Mouse (Mus musculus) hindbrain, embryonic 16.5 days (tissue): ENCODE data around the gene Cul7. TPM values are rescaled to one million over a fixed set of nuclear protein-coding genes. Genes with fewer than 3 reads are reported as not detected.

ENCODE experiments used
- ATAC-seq: fragments of 200-750 bp; cut with Nextera tagmentation; 2 replicates; pipeline ENCODE4 v1.8.0; 2017; ENCODE audit warnings: moderate TSS enrichment, moderate library complexity
- H3K27ac ChIP-seq: fragments of 300-500 bp; sonication (generic); 2 replicates; pipeline ENCODE4 v1.5.1; 2014; ENCODE audit warnings: low read depth, mild to moderate bottlenecking, control low read depth, low read length, moderate library complexity
- H3K27me3 ChIP-seq: fragments of 300-500 bp; sonication (generic); replicated peaks from 2 replicates; pipeline ENCODE4 v1.6.1; 2014; ENCODE audit warnings: low read length; ENCODE audit not compliant: control insufficient read depth, insufficient read depth
- H3K36me3 ChIP-seq: fragments of 300-500 bp; sonication (generic); 2 replicates; pipeline ENCODE4 v1.6.1; 2014; ENCODE audit warnings: mild to moderate bottlenecking, low read length, moderate library complexity, mixed read lengths; ENCODE audit not compliant: control insufficient read depth, insufficient read depth
- H3K4me1 ChIP-seq: fragments of 300-500 bp; sonication (generic); 2 replicates; pipeline ENCODE4 v1.6.1; 2014; ENCODE audit warnings: low read depth, low read length; ENCODE audit not compliant: control insufficient read depth, insufficient read depth
- H3K4me2 ChIP-seq: fragments of 300-500 bp; sonication (generic); 2 replicates; pipeline ENCODE4 v1.6.1; 2014; ENCODE audit warnings: mild to moderate bottlenecking, low read length, control low read depth, moderate library complexity
- H3K4me3 ChIP-seq: fragments of 300-500 bp; sonication (generic); 2 replicates; pipeline ENCODE4 v1.5.1; 2014; ENCODE audit warnings: mild to moderate bottlenecking, low read length, control low read depth, moderate library complexity
- H3K9ac ChIP-seq: fragments of 300-500 bp; sonication (generic); 2 replicates; pipeline ENCODE4 v1.6.1; 2014; ENCODE audit warnings: low read depth, mild to moderate bottlenecking, control low read depth, low read length, moderate library complexity
- H3K9me3 ChIP-seq: fragments of 300-500 bp; sonication (generic); 2 replicates; pipeline ENCODE4 v1.6.1; 2014; ENCODE audit warnings: mild to moderate bottlenecking, low read length, moderate library complexity; ENCODE audit not compliant: control insufficient read depth
- WGBS: fragments of 180-500 bp; shearing (Covaris S2); extraction: QIAGEN DNeasy Blood & Tissue Kit; methylation state at CpG from one replicate; pipeline ENCODE4 v1.1.7; 2014; 5-methylcytosine and 5-hydroxymethylcytosine counted together
- polyA plus RNA-seq: library from polyadenylated mRNA; unstranded; fragments of >200 nt; fragmentation: Nextera tagmentation; extraction: Ambion mirVana; gene quantifications from 2 replicates; pipeline ENCODE4 v1.2.1, GENCODE M21; 2015

The Cul7 gene
- polyA plus RNA-seq, 1 experiment from 2014 or later: 39.9 TPM

DNA sequence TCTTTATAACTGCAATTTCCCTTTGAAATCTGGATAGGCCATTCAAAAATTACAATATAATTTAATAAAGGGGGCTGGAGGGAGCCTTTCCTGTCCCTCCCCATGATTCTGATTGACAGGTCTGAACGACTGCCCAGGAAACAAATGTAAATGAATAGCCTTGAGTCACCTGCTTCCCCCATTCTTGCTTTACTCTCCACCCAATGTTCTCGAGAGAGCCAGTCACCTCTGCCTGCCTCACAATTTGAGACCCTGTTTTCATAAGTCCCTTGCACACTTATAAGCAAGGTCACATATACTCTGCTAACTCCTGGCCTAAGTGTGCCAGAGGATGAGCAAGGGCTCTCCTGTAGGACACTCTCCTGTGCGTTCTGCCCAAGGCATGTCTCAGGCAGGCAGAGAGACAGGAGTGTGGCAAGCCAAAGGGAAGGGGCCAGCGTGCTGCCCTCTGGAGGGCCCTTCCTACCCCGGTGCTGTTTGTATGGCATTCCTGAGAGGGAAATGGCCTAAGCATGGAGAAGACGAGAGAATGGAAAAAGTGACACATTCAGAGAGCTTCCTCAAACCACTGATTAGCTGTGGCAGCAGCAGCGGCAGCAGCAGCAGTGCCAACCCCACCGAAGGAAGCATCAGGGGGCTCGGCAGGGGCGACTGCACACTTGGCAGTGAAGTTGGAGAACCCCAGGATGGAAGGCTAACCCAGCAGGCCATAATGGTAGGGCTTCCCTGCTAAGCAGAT lies 26.1 kb upstream of the Cul7 start:
- 29% methylated on average over 10 of the region's 10 CpGs for WGBS
- no peak overlapping the region; the same call in 1 of the 2 replicates for H3K4me2 ChIP-seq
- H3K9ac ChIP-seq: peak overlapping the region; percentile 11; the same call in 1 of the 2 replicates
- H3K36me3 ChIP-seq: no peaks in the 10 kb centered on the region
- no peaks in the 10 kb centered on the region for H3K9me3 ChIP-seq
- H3K27ac ChIP-seq: no peak overlapping the region
- H3K4me1 ChIP-seq: peaks cover 37% of the 10 kb centered on the region
- ATAC-seq: no peak
- no peaks in the 10 kb centered on the region for H3K27me3 ChIP-seq
- no peak overlapping the region for H3K4me3 ChIP-seq

GRCm38 (mm10) chr17:46624598-46624997 lies 25.5 kb upstream of the Cul7 start:
- Histone ChIP-seq H3K9ac (peak overlapping the region; percentile 11; the same call in 1 of the 2 replicates), H3K27me3 (no peaks in the 10 kb centered on the region), H3K27ac (no peak overlapping the region), H3K9me3 (no peaks in the 10 kb centered on the region), H3K4me3 (no peak overlapping the region), H3K4me1 (peaks cover 31% of the 10 kb centered on the region), H3K36me3 (no peaks in the 10 kb centered on the region), H3K4me2 (no peak overlapping the region; the same call in 1 of the 2 replicates)
- WGBS: 65% methylated on average over 12 of the region's 12 CpGs
- ATAC-seq: no peak

DNA sequence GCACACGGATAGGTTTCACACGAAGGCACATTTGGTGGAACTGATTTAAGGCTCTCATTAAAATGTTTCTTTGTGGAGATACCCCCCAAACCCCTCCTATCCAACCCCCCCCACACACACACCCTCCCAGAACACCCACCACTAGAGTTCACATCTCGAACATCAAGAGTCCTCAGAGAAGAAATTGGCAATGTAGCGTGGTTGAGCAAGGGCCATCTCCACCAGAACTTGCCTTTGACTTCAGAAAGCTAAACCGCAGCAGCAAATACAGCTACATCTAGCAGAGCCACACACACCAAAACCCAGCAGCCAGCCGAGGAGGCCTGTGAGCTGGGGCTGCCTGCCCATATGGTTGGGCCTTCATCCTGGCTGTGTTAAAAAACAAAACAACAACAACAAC lies 22.7 kb upstream of the Cul7 start:
- Histone ChIP-seq H3K36me3 (peaks cover 4% of the 10 kb centered on the region; the same call in 1 of the 2 replicates), H3K4me1 (peaks cover 24% of the 10 kb centered on the region), H3K9me3 (no peaks in the 10 kb centered on the region), H3K4me3 (peak overlapping the region; percentile 92), H3K27ac (no peak overlapping the region), H3K9ac (no peak overlapping the region), H3K4me2 (peak overlapping the region; percentile 85), H3K27me3 (no peaks in the 10 kb centered on the region)
- 55% methylated on average over 6 of the region's 6 CpGs for WGBS
- ATAC-seq: no peak

- Histone ChIP-seq H3K9me3 (no peaks in the 10 kb centered on the region), H3K4me3 (peak overlapping the region; percentile 92), H3K27ac (peak overlapping the region; percentile 90; the same call in 1 of the 2 replicates), H3K4me2 (peak overlapping the region; percentile 85), H3K27me3 (no peaks in the 10 kb centered on the region), H3K4me1 (peaks cover 24% of the 10 kb centered on the region), H3K36me3 (peaks cover 4% of the 10 kb centered on the region; the same call in 1 of the 2 replicates), H3K9ac (peak overlapping the region; percentile 97)
- WGBS: under 1% methylated on average over 13 of the region's 13 CpGs
- ATAC-seq: peak; percentile 6; the same call in 1 of the 2 replicates
Measured at GRCm38 (mm10) chr17:46628471-46628790, 21.7 kb upstream of the Cul7 start.

DNA sequence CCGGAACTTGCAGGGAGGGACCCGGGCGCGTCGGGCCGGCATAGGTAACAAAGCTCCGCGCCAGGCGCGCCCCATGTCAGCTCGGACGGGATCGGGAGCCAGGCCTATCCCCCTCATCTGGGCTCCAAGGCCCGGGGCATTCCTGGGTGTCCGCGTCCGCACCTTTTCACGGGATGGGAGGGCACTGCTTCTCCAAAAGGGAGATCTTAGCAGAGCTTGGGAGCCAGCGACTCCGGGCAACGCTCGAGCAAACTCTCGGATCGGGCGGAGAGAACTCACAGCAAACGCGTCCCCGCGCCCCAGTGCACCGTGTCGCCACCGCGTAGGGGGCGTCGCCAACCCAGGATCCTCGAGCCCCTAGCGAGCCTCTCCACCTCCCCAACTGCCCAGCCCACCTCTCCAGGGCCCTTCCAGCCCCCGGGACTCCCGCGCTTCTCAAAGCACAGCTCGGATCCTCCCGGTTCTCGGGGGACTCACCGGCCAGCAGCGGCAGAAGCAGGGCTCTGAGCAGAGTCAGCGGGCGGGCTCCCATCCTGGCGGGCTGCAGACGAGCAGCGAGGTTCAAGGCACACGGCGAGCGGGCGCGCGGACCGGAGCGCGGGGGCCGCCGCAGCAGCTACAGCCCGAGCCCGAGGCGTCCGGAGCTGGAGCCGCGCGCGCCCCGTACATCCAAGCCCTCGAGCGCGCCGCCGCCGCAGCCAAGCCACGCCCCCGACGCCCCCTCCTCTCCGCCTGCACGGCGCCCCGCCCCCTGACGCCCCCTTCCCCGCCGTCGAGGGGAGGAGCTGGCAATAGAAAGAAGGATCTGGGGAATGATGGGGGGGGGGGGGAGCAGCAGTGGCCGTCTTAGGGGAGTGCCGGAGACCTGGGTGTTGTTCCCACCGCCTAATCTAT lies 21.1 kb upstream of the Cul7 start, which contains the start of gene Ptk7:
Gene Ptk7, minus strand, starts transcription at position 714 of the 894 bp plus-strand sequence.
- peak; percentile 84 for ATAC-seq
- H3K27ac ChIP-seq: peak within 1 kb of the TSS; percentile 90
- peaks cover 20% of the 10 kb centered on the region for H3K4me1 ChIP-seq

DNA sequence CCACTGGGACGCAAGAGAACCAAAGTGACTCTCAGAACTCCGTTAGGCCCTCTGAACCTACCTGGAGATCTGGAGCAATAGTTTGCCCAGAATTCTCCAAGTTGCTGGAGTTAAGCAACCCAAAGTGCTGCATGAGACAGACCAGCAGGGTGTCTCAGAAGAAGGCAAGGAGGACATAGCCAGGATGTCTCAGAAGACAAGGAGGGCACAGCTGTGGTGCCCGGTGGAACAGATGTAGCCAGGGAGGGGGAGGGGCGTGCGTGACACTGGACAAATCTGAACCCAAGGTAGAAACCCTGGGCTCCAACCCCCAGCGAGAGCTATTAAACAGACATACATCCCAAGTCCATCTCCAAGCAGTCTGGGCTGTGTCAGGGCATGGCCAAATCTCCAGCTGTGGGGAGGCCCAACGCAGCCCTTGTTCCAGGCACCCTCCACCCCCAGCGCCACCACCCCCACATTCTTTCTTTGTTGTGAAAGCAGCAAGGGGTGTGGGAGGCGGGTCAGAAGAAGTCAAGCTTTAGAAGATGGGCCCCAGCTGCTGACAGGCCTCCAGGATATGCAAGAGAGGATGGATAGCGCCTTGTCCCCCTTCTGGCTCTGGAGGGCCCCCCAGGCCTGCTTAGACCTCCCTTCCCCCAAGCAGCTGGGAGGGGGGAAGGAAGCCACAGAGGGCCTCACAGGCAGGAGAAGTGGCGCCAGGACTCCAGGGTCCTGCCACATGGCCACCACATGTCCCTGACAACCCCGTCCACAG lies 20.3 kb upstream of the Cul7 start:
- H3K27me3 ChIP-seq: no peaks in the 10 kb centered on the region

More for the DNA sequence above, 21.1 kb upstream of the Cul7 start, which contains the start of gene Ptk7:
- peaks cover 4% of the 10 kb centered on the region; the same call in 1 of the 2 replicates for H3K36me3 ChIP-seq
- peak within 1 kb of the TSS; percentile 85 for H3K4me2 ChIP-seq
- H3K27me3 ChIP-seq: no peaks in the 10 kb centered on the region
- H3K9me3 ChIP-seq: no peaks in the 10 kb centered on the region
- peak within 1 kb of the TSS; percentile 97 for H3K9ac ChIP-seq
- WGBS: under 1% methylated on average over 65 of the region's 90 CpGs
- H3K4me3 ChIP-seq: peak within 1 kb of the TSS; percentile 92

DNA sequence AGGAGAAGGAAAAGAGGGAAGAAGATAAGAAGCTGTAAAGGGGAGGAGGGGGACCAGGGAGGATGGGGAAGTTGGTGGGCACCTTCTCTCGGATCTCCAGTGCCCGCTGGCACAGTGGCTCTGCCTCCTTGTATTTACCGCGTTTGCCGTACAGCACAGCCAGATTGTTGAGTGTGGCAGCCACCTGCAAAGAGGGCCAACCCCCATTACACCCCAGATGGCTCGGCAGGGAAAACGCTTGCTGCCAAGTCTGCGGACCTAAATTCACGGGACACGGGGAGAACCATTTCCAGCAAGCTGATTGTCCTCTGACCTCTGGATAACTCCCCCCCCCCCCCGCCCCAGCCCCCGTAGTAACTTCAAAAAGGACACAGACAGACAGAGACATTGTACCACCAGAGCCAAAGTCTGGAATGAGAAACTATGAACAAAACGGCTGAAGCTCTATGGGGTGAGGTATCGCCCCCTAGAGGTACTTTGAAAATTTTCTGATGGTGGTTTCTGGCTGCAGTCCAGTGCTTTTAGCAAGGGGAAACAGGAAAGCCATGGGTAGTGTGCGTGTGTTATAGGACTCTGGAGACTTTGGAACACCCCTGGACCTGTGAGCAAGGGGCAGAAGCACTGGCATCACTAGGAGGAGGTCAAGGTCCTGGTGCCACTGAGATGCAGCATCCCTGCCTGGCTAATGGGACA lies 13.2 kb upstream of the Cul7 start:
- Histone ChIP-seq H3K27ac (no peak overlapping the region), H3K36me3 (peaks cover 15% of the 10 kb centered on the region), H3K9ac (peak overlapping the region; percentile 32; the same call in 1 of the 2 replicates), H3K4me2 (peak overlapping the region; percentile 36), H3K9me3 (no peaks in the 10 kb centered on the region), H3K4me1 (no peaks in the 10 kb centered on the region; the same call in 1 of the 2 replicates), H3K4me3 (no peak overlapping the region), H3K27me3 (no peaks in the 10 kb centered on the region)
- WGBS: 10% methylated on average over 15 of the region's 15 CpGs
- ATAC-seq: peak; percentile 64; the same call in 1 of the 2 replicates

More for the DNA sequence above, 20.3 kb upstream of the Cul7 start:
- H3K36me3 ChIP-seq: peaks cover 4% of the 10 kb centered on the region; the same call in 1 of the 2 replicates
- peak overlapping the region; percentile 85 for H3K4me2 ChIP-seq
- peak overlapping the region; percentile 50 for H3K9ac ChIP-seq
- peak overlapping the region; percentile 90 for H3K27ac ChIP-seq
- peak; percentile 63 for ATAC-seq
- H3K4me3 ChIP-seq: peak overlapping the region; percentile 92
- H3K9me3 ChIP-seq: no peaks in the 10 kb centered on the region
- 8% methylated on average over 12 of the region's 12 CpGs for WGBS
- H3K4me1 ChIP-seq: peaks cover 19% of the 10 kb centered on the region

DNA sequence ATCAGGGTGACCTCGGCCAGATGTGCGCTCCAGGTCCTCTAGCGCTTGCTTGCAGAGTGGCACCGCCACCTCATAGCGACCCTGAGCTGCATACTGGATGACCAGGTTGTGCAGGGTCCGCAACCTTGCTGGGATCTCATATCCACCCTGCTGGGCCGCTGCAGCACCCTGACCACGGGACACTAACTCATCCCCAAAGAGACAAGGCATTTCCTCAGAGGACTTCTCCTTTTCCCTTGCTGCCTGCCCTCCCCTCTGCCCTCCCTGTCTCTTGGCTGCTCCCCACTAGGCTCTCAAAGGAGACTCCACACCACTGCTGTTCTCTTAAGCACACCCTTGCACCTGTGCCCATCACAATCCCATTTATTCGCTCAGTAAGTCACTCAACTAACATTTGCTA lies 10.2 kb upstream of the Cul7 start:
- 89% methylated on average over 9 of the region's 9 CpGs for WGBS
- Histone ChIP-seq H3K4me1 (peaks cover 9% of the 10 kb centered on the region), H3K36me3 (peaks cover 14% of the 10 kb centered on the region)

More for the DNA sequence above, 10.2 kb upstream of the Cul7 start:
- Histone ChIP-seq H3K27me3 (no peaks in the 10 kb centered on the region), H3K27ac (no peak overlapping the region), H3K9me3 (no peaks in the 10 kb centered on the region), H3K4me3 (no peak overlapping the region), H3K9ac (no peak overlapping the region), H3K4me2 (no peak overlapping the region)
- ATAC-seq: no peak
